Mouse (Mus musculus) liver, embryonic 15.5 days (tissue): ENCODE results near the gene Plekhg6. TPM values are rescaled to one million over a fixed set of nuclear protein-coding genes. Genes with fewer than 3 reads are reported as not detected.

Experiments used
- ATAC-seq: fragments of 200-750 bp; cut with Nextera tagmentation; 2 replicates; pipeline ENCODE4 v1.8.0; 2017; ENCODE audit warnings: moderate number of reproducible peaks, mild to moderate bottlenecking, moderate library complexity; ENCODE audit not compliant: insufficient read depth
- H3K27ac ChIP-seq: fragments of 300-500 bp; sonication (generic); replicated peaks from 2 replicates; pipeline ENCODE4 v1.5.1; 2015; ENCODE audit warnings: mild to moderate bottlenecking, inconsistent platforms
- H3K27me3 ChIP-seq: fragments of 300-500 bp; sonication (generic); 2 replicates; pipeline ENCODE4 v1.6.1; 2015; ENCODE audit warnings: mild to moderate bottlenecking, inconsistent platforms
- H3K36me3 ChIP-seq: fragments of 300-500 bp; sonication (generic); replicated peaks from 2 replicates; pipeline ENCODE4 v1.6.1; 2015; ENCODE audit warnings: moderate library complexity, mild to moderate bottlenecking, inconsistent platforms
- H3K4me1 ChIP-seq: fragments of 300-500 bp; sonication (generic); replicated peaks from 2 replicates; pipeline ENCODE4 v1.6.1; 2015; ENCODE audit warnings: inconsistent platforms
- H3K4me2 ChIP-seq: fragments of 300-500 bp; sonication (generic); 2 replicates; pipeline ENCODE4 v1.6.1; 2015; ENCODE audit warnings: moderate library complexity, mild to moderate bottlenecking, inconsistent platforms
- H3K4me3 ChIP-seq: fragments of 300-500 bp; sonication (generic); replicated peaks from 2 replicates; pipeline ENCODE4 v1.5.1; 2015; ENCODE audit warnings: mild to moderate bottlenecking, inconsistent platforms
- H3K9ac ChIP-seq: fragments of 300-500 bp; sonication (generic); 2 replicates; pipeline ENCODE4 v1.6.1; 2015; ENCODE audit warnings: moderate library complexity, mild to moderate bottlenecking, inconsistent platforms
- H3K9me3 ChIP-seq: fragments of 300-500 bp; sonication (generic); replicated peaks from 2 replicates; pipeline ENCODE4 v1.6.1; 2016; ENCODE audit warnings: inconsistent platforms
- WGBS: fragments of 180-500 bp; shearing (Covaris S2); methylation state at CpG from one replicate; pipeline ENCODE4 v1.1.7; 2015; ENCODE audit warnings: mixed read lengths; ENCODE audit not compliant: insufficient replicate concordance; 5-methylcytosine and 5-hydroxymethylcytosine counted together
- polyA plus RNA-seq: library from polyadenylated mRNA; unstranded; fragments of >200 nt; fragmentation: Nextera tagmentation; extraction: Ambion mirVana; gene quantifications from 2 replicates; pipeline ENCODE4 v1.2.1, GENCODE M21; 2015

The Plekhg6 gene
- polyA plus RNA-seq, 1 experiment from 2014 or later, result 0.70 TPM

DNA sequence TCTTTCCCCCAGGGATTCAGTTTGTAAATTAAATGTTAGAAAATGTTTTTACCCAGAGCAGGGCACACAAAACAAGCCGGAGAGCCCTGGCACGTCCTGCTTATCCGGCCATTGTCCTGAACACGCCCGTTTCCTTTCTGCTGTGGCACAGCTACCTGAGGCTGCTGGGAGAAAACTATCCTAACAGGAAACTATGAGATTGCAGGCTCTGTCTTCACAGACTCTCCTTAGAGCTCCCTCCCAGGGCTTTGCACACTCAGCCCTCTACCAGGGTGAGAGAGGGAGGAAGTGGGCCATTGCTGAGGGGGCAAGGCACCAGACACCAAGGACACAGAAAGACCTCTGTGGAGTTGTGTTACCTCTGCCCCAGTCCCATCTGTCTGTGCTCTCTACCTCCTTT, 40.3 kb downstream of the Plekhg6 start:
- Histone ChIP-seq H3K4me1 (peaks cover 31% of the 10 kb centered on the region), H3K4me2 (no peak overlapping the region), H3K27me3 (no peaks in the 10 kb centered on the region), H3K4me3 (no peak overlapping the region), H3K9me3 (no peaks in the 10 kb centered on the region), H3K36me3 (no peaks in the 10 kb centered on the region), H3K27ac (peak overlapping the region; percentile 41), H3K9ac (no peak overlapping the region)
- 31% methylated on average over 5 of the region's 5 CpGs for WGBS
- no peak for ATAC-seq

DNA sequence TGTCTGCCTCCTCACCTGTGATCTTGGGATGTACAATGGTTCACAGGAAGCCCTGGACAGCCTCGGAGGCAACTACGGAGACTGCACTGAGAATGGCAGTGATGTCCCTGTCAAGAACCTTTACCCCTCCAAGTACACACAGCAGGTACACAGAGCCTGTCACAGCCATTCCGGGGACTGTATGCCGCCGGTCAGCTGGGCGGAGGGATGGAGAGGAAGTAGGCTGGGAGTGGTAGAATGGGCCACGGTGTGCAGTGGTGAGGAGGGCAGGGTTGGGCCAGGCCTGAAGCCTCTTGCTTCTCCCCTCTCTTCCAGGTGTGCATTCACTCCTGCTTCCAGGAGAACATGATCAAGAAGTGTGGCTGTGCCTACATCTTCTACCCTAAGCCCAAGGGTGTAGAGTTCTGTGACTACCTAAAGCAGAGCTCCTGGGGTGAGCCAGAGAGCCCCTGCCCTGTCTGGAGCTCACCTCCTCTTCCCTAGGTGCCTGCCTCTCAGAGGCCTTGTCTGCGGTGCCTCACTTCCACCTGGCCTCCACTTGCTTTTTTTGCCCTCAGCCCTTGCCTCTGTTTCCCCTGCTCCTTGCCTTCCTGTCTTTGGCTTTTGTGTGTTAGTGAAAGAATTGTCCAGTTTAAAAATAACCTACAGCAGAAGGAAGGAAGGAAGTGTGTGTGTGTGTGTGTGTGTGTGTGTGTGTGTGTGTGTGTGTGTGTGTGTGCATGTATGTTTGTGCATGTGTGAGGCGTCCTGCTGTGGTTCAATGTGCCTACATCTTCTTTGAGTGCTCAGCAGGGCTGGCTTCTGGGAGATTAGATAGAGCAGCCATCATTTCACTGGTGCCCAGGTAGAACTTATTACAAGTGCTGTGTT, 41.6 kb downstream of the Plekhg6 start:
- no peak overlapping the region for H3K27ac ChIP-seq
- 26% methylated on average over 9 of the region's 9 CpGs for WGBS
- ATAC-seq, result no peak
- no peaks in the 10 kb centered on the region for H3K9me3 ChIP-seq
- no peak overlapping the region for H3K9ac ChIP-seq
- H3K27me3 ChIP-seq, result no peaks in the 10 kb centered on the region
- no peak overlapping the region for H3K4me3 ChIP-seq
- peaks cover 29% of the 10 kb centered on the region for H3K4me1 ChIP-seq
- no peak overlapping the region for H3K4me2 ChIP-seq
- no peaks in the 10 kb centered on the region for H3K36me3 ChIP-seq

DNA sequence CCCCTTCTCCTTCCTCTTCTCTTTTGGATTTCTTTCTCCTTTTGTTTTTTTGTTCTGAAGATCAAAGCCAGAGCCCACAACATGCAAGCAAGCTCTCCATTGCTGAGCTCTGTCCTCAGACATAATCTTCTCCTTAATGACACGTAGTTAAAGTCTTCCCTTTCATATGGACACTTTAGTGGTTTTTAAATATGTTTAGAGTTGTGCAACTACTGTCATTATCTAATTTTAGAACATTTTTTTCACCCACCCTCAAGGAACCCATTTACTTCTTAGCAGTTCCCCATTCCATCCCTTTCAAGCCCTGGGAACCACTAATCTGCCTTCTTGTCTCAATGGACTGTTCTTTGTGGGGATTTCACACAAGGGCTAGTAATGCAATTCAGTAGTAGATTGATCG, 46.2 kb downstream of the Plekhg6 start:
- no peaks in the 10 kb centered on the region; the same call in 1 of the 2 replicates for H3K27me3 ChIP-seq

DNA sequence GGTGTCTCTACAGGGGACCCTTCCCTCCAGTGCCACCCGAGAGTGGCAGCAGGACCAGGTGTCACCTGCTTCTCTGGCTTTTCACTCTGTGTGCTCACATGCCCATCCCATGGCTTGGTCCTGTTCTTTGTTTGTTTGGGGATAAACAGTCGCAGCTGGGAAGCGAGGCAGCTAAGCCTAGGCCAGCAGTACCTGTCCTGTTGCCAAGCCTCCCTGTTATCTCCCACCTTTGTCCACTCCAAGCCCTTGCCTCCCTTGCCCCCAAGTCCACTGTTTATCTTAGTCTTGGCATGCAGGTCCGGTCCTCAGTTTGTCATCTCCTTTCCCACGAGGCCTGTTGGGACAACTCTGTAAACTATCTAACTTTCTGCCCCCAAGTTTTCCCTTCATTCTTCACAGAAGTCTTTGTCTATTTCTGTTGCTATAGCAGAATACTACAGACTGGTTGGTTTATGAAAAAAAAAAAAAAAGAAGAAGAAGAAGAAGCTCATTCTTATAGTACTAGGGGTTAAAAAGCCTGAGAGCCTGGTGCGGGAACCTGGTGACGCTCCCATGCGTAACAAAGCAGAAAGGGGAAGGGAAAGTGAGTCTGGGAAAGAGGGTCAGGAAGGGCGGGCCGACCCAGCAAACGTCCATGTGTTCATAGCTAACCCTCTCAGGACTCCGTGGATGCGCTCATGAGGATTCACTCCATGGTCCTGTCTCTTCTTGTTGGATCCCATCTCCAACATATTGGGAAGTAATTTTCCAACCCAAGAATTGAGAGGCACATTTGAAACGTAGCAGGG, 47.3 kb downstream of the Plekhg6 start:
- peaks cover 16% of the 10 kb centered on the region; the same call in 1 of the 2 replicates for H3K4me1 ChIP-seq
- no peaks in the 10 kb centered on the region for H3K9me3 ChIP-seq
- H3K4me3 ChIP-seq, result no peak overlapping the region
- no peak for ATAC-seq
- no peaks in the 10 kb centered on the region for H3K36me3 ChIP-seq
- H3K27me3 ChIP-seq, result no peaks in the 10 kb centered on the region; the same call in 1 of the 2 replicates
- WGBS, result 43% methylated on average over 14 of the region's 14 CpGs
- no peak overlapping the region for H3K4me2 ChIP-seq
- no peak overlapping the region for H3K9ac ChIP-seq
- H3K27ac ChIP-seq, result no peak overlapping the region

More for the DNA sequence above, 46.2 kb downstream of the Plekhg6 start:
- Histone ChIP-seq H3K4me2 (no peak overlapping the region), H3K27ac (no peak overlapping the region), H3K36me3 (no peaks in the 10 kb centered on the region), H3K9me3 (no peaks in the 10 kb centered on the region), H3K4me3 (no peak overlapping the region), H3K4me1 (peaks cover 23% of the 10 kb centered on the region; the same call in 1 of the 2 replicates), H3K9ac (no peak overlapping the region)
- ATAC-seq, result no peak
- WGBS, result 44% methylated on average over 2 of the region's 2 CpGs

DNA sequence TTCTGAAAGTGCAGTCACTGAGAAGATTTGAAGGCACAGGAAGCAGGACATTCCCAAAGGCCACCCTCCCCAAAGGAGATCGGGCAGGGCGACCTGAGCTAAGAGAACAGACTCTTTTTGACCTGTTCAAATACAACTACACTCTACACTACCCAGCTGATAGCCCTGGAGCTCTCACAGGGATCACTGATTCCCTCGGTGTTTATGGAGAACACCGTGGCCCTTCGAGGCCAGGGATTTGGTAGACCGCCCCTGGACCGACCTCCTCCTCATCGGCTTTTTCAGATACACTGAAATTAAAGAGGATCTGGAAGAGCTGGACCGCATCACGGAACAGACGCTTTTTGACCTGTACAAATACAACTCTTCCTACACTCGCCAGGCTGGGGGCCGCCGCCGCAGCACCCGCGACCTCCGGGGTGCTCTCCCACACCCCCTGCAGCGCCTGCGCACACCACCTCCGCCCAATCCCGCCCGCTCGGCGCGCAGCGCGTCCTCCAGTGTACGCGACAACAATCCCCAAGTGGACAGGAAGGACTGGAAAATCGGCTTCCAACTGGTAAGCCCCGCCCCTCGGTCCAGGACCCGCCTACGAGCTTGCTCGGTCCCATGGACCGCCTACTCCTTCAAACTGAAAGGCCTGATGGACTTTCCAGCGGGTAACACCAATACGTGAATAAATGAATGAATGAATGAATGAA, 49.8 kb downstream of the Plekhg6 start:
- peaks cover 16% of the 10 kb centered on the region; the same call in 1 of the 2 replicates for H3K4me1 ChIP-seq
- H3K4me2 ChIP-seq, result peak overlapping the region; percentile 67
- no peaks in the 10 kb centered on the region; the same call in 1 of the 2 replicates for H3K27me3 ChIP-seq
- 0 out of 2 replicates have a peak overlapping the region, but pooled peaks have one; percentile 11 for H3K9ac ChIP-seq
- H3K4me3 ChIP-seq, result peak overlapping the region; percentile 53
- peak; percentile 60 for ATAC-seq
- WGBS, result 2% methylated on average over 39 of the region's 39 CpGs
- H3K9me3 ChIP-seq, result no peaks in the 10 kb centered on the region
- H3K36me3 ChIP-seq, result no peaks in the 10 kb centered on the region
- no peak overlapping the region for H3K27ac ChIP-seq

DNA sequence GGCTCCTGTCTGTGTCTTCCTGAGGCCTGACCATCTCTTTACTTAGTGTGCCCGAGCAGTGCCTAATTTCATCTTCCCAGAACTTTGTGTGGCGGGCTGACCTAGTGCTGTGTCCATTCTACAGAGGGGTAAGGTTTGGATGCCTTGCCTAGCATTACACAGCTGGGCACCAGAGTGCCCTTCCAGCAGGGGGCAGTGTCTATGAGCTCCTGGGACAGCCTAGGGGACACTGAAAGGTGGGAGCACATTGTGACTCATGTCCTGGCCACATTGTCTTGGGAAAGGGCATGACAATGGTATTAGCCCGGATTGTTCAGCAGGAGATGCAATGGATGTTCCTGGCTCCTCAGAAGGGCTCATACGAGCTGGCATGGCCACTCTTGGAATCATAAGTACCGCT, 52.4 kb downstream of the Plekhg6 start:
- WGBS, result 58% methylated on average over 5 of the region's 5 CpGs
- ATAC-seq, result no peak
- no peaks in the 10 kb centered on the region for H3K9me3 ChIP-seq

DNA sequence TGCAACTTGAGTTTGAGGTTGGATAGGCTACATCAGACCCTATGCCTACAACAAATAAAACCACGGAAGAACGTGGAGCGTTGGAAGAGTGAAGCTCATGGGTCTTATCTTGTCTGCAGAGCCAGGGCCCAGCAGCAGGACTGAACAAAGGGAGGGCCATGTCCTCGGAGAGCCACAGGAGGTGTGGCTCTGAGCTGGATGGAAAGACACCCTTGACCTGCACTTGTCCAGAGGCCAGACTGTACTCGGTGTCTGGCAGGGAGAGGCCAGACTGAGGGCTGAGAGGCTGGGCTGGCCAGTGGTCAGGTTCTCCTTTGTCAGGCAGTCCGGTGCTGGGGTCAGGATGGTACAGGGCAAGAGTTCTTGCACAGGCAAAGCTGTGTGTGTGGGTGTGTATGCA, 55.3 kb downstream of the Plekhg6 start:
- Histone ChIP-seq H3K36me3 (no peaks in the 10 kb centered on the region), H3K9ac (no peak overlapping the region), H3K4me2 (no peak overlapping the region), H3K9me3 (no peaks in the 10 kb centered on the region), H3K27me3 (peaks cover 25% of the 10 kb centered on the region), H3K4me3 (no peak overlapping the region), H3K4me1 (peaks cover 10% of the 10 kb centered on the region), H3K27ac (no peak overlapping the region)
- 0 out of 2 replicates have a peak, but pooled peaks have one; percentile 35 for ATAC-seq
- 40% methylated on average over 6 of the region's 6 CpGs for WGBS

More for the DNA sequence above, 52.4 kb downstream of the Plekhg6 start:
- Histone ChIP-seq H3K4me2 (no peak overlapping the region), H3K4me3 (no peak overlapping the region), H3K36me3 (no peaks in the 10 kb centered on the region), H3K4me1 (peaks cover 11% of the 10 kb centered on the region; the same call in 1 of the 2 replicates), H3K9ac (no peak overlapping the region), H3K27ac (no peak overlapping the region), H3K27me3 (no peaks in the 10 kb centered on the region; the same call in 1 of the 2 replicates)

DNA sequence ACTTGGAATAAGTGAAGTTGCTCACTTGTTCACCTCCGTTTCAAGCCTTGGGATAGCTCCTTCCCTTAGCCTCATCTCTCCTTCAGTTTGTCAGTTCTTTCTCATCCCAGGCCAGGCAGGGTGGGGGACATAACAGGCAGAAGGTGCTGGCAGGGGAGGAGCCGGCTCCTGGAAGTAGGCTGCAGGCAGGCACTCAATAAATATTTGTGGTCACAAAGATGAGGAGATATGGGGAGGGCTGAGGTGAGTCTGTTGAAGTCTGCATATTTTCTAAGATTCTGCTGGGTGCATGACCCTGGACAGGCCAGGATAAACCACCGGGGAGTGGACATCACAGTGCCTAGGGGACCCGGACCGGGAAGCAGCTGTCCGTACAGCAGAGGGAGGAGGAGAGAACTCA, 57.0 kb downstream of the Plekhg6 start:
- Histone ChIP-seq H3K4me3 (no peak overlapping the region), H3K9ac (no peak overlapping the region), H3K4me2 (no peak overlapping the region), H3K4me1 (peaks cover 9% of the 10 kb centered on the region), H3K36me3 (no peaks in the 10 kb centered on the region), H3K27me3 (peaks cover 37% of the 10 kb centered on the region), H3K9me3 (no peaks in the 10 kb centered on the region), H3K27ac (no peak overlapping the region)
- 35% methylated on average over 6 of the region's 6 CpGs for WGBS
- ATAC-seq, result no peak

DNA sequence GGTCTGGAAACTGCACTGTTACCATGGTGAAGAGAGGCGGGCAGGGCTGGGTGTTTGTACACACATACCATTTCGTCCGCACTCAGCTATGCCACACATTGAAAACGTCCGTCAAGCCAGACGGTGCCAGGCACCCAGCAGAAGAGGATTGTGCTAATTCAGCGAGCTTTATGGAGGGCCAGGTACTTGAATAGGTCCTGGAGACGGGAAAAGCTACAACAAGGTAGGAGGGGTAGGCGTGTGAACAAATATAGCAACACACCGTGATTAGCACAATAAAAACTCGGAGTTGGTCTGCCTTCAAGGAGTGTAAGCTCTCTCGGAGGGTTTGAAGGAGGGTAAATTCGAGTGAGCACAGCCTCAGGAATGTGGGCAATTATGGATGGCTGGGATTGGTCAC, 57.8 kb downstream of the Plekhg6 start:
- Histone ChIP-seq H3K4me2 (no peak overlapping the region), H3K9ac (no peak overlapping the region), H3K4me3 (no peak overlapping the region), H3K9me3 (no peaks in the 10 kb centered on the region), H3K27ac (no peak overlapping the region), H3K27me3 (peaks cover 37% of the 10 kb centered on the region), H3K4me1 (peaks cover 9% of the 10 kb centered on the region), H3K36me3 (no peaks in the 10 kb centered on the region)
- WGBS, result 55% methylated on average over 13 of the region's 13 CpGs
- ATAC-seq, result no peak

DNA sequence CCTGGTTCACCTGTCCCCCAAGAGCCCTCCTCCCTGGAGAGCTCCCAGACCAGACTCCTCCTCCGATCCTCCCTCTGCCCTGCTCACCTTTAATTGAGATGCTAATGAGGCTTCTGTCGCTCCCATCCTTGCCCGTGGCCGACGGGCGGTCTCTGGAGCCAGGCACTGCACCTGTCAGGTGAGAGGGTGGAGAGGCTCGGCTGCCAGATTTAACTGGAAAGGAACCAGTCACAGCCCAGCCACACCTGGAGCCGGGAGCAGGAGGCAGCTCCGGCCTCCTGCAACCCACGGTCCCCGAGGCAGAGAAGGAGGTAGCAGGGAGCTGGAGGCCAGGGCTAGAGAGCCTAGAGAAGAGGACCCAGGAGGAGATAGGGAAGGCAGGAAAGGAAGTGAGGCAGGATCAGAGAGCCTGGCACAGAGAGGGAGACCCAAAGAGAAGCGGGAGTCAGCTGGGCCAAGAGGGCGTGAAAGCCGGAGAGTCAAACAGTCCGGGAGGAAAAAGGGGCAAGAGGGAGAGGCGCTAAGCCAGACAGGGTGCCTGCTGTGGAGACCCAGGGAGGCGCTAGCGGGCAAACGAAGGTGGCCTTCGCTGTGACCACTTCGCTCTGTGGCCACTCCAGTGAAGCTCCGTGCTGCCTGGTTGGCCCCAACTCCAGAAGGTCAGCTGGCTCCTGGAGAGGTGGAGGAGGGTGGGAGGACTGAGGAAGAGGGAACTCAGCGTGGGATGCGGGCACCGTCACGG, 59.3 kb downstream of the Plekhg6 start:
- Histone ChIP-seq H3K27ac (no peak overlapping the region), H3K36me3 (no peaks in the 10 kb centered on the region), H3K4me1 (peaks cover 9% of the 10 kb centered on the region), H3K9me3 (no peaks in the 10 kb centered on the region), H3K4me3 (no peak overlapping the region), H3K9ac (no peak overlapping the region), H3K27me3 (peaks cover 37% of the 10 kb centered on the region), H3K4me2 (peak overlapping the region; percentile 7; the same call in 1 of the 2 replicates)
- WGBS, result 11% methylated on average over 26 of the region's 26 CpGs
- ATAC-seq, result no peak
